Mouse (Mus musculus) left cerebral cortex, postnatal 25 days (tissue): Measurements from ENCODE around the gene Topors. TPM values are rescaled to one million over a fixed set of nuclear protein-coding genes. Genes with fewer than 3 reads are reported as not detected.

Experiments
- DNase-seq, 2 experiments: peaks; one replicate each; pipeline ENCODE4 v3.0.0; 2022; ENCODE audit warnings: low spot score in 2 of 2, mixed read lengths in 1 of 2
- intact Hi-C: fragments of 180-260 bp; cut with DNase I; formaldehyde crosslinking; loops from one replicate; pipeline ENCODE4 v1.15.1; 2025
- total RNA-seq, 2 experiments: library from RNA; stranded (reverse); gene quantifications; 2 replicates each; pipeline ENCODE4 v1.2.3; 2021

Topors gene
- total RNA-seq, 2 experiments from 2014 or later, result 18.7 to 19.1 TPM

GRCm38 (mm10) chr4:40264321-40264720 is 5.3 kb downstream of the Topors start:
- no peak for DNase-seq
- intact Hi-C loops, result no loop called here

DNA sequence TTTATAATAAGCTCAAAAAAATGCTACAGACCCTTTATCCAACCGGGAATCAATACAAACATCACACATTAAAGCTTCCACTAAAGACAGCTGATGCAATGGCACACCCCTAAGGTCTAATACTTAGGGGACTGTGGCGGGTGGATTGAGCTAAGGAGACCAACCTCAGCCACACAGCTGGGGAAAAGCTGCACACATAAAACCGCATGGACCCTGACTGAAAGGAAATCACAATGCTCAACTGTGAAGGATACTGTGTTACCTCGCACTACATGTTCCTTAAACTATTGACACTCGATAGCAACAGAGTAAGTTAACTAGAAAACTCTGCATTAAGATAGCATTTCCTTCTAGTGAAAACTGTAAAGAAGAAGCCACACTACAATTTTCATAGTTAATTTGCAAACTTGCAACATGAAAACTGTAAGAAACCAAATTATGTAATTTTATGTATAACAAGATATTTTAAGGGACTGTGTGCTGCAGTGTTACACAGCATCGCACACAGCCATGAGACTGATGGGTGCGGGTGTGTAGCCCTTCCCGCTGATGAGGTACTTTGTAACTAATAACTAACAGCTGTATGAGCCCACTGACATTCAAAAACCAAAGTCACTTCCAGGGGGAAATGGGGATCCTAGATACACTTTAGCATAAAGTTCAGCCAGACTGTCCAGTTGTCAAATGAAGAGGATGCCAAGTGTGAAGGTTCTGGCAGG is 15.1 kb downstream of the Topors start:
- DNase-seq, result no peak
- intact Hi-C loops, result no loop called here

- intact Hi-C loops, result no loop called here
These were observed 15.9 kb downstream of the Topors start for GRCm38 (mm10) chr4:40253766-40254165.

GRCm38 (mm10) chr4:40250984-40251383 is 18.7 kb downstream of the Topors start:
- intact Hi-C loops, result no loop called here
- no peak for DNase-seq

More at GRCm38 (mm10) chr4:40253766-40254165, 15.9 kb downstream of the Topors start:
- DNase-seq, result no peak

- intact Hi-C loops, result no loop called here
- no peak for DNase-seq
These were observed 25.6 kb downstream of the Topors start for GRCm38 (mm10) chr4:40244035-40244434.

GRCm38 (mm10) chr4:40243006-40243405 is 26.6 kb downstream of the Topors start:
- no peak for DNase-seq
- intact Hi-C loops, result no loop called here

DNA sequence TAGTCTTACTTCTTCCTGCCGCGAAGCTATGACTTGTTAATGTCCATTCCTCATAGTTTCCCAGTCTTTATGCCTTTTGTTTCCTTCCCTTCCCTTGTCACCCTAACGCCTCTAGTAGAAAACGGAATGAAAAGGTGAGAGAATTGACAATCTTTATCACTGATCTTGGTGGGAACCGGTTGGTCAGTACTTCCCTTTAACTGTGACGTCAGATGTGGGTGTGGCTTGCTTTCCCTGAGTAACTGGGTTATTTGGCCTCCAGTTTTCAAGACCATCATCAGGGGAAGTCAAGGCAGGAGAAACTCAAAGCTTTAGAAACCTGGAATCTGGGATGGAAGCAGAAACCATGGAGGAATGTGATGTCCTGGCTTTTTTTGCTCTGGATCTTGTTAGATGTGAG is 27.7 kb downstream of the Topors start:
- no peak for DNase-seq
- intact Hi-C loops, result no loop called here

DNA sequence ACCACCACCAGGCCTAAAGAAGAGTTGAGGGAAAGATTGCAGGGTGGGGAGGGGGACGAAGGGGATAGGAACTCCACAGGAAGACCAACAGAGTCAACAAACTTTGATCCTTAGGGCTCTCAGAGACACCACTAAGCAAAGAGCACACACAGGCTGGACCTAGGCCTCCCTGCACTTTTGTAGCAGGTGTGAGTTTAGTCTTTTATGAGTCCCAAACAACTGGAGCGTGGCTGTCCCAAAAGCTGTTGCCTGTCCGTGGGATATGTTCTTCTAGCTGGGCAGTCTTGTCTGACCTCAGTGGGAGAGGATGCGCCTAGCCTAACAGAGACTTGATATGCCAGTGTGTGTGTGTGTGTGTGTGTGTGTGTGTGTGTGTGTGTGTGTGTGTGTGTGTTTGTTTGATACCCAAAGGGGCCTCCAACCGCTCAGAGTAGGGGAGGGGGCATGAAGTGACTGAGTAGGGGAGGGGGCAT is 29.3 kb downstream of the Topors start:
- intact Hi-C loops, result no loop called here
- no peak for DNase-seq

DNA sequence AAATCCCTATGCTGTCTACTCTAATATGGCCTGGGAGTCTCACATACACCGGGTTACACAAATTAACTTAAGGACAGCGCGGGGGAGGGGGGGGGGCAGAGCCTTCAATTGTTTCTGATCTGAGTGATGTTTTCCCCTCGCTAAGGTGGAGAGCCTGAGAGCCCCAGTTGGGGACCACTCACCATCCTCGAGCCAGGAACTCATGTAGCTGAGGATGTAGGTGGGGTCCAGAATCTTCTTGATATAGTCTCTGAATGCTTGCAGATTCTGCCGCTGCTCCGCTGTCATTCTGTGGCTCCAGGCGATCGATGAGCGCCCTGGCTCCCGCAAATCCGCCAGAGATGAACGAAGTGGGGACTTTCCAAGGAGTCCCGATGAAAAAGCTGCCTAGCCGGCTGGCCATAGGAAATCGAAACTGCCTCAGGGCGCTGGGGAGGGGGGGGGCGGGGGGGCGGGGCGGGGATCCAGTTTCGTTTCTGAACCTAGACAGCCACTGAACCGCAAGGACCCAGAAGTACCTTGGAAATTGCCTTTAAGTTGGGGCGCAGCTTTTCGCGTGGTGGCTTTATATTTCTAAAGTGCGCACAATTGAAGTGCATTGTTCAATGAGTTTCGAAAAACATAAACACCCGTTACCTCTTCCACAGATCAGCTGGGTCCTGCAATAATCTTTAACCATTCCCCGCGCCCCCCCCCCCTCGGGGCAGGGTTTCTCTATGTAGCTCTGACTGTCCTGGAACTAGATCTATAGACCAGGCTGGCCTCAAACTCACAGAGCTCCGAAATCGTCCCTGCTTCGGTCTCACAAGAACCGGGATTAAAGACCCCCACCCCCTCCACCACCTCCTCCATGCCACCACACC is 30.0 kb downstream of the Topors start, which contains the start of gene Ddx58:
Gene Ddx58 (minus strand): TSS at position 420 of the 863 bp plus-strand sequence.
- intact Hi-C loops, result no loop called here
- peak in 1 of 2 experiments; percentile 7 for DNase-seq

DNA sequence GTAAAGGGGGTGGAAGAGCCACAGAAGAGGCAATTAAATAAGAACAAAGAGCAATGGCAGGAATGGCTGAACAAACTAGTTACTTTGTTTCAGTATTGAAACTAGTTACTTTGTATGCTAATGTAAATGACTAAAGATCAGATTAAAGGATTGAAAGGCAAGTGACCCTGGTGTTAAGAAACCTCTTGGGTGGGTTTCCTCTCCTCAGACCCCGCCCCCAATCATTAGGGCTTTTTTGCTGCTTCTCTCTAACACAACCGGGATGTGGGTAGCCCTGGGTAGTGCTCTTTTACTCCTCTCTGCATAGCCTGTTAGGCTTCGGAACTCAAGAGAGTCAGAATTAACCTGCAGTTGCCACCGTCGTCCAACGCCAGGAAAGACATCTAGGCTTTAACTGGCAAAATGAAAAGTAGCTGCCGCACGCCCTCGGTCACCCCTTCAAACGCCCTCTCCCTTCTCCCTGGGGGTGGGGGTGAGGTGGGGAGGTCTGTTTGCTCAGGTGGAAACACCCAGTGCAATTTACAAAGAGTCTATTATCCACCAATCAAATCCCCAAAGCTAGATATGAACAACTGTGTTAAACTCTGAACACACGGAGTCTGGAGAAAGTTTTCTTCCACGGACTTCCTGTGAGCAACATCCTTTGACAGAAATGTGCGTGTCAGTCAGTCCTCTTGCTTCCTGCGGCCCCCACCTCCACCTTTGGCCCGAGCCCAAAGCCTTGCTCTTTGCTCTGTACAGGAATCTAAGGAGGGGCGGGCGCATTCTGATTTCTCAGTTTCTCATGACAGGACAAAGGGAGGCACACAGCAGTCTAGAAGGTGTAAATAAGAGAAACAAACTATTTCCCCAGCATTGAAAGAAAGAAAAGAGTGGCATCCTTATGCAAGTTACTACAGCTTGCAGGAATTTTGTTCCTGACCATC is 30.9 kb downstream of the Topors start:
- DNase-seq, result peak in 1 of 2 experiments; percentile 5
- intact Hi-C loops, result no loop called here

- no peak for DNase-seq
These were observed 32.8 kb downstream of the Topors start for GRCm38 (mm10) chr4:40236829-40237228.

GRCm38 (mm10) chr4:40234256-40234655 is 35.4 kb downstream of the Topors start:
- intact Hi-C loops, result no loop called here
- DNase-seq, result no peak

More at GRCm38 (mm10) chr4:40236829-40237228, 32.8 kb downstream of the Topors start:
- intact Hi-C loops, result loop anchor here (1.0 kb wide), 1 partner anchor 48 kb away; no protein-coding TSS in a partner anchor

DNA sequence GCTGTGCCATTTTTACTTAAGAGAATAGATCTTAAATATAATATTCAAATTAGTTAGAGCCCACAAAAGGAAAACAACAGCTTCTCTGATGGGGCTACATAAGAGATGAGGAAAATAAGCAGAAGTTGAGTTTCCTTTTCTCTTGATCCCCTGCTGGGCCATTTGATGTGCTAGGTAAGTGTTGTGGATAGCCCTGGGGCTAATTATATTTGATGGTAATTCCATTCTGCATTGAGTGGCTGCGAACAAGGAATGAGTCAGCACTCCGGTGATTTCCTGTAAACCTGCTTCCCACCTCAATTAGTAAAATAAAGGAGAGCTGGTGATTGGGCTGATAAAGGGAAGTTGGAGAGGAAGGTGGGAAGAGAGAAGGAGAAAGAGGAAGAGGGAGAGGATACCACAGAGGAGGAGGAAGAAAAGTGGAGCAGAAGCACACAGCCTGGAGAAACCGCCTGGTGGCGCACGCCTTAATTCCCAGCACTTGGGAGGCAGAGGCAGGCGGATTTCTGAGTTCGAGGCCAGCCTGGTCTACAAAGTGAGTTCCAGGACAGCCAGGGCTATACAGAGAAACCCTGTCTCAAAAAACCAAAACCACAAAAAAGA is 36.5 kb downstream of the Topors start:
- intact Hi-C loops, result no loop called here
- no peak for DNase-seq

DNA sequence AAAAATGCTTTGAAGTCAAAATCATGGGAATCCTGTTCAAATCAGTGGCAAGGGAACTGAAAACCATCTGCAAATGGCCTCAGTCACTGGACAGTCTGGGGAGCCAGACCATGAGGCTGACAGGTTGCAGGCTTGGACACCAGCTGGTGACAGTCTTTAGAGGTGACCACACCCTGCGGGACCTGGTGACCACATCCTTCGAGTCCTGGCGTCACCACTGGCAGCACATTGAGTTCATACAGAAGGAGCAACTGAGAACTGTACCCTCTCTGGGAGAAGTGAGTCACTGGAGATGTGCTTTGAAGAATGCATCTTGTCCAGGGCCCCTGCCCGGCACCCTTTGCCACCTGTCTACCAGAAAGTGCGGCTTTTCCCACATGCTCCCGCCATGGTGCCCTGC is 39.9 kb downstream of the Topors start:
- no peak for DNase-seq
- intact Hi-C loops, result no loop called here

- intact Hi-C loops, result no loop called here
- no peak for DNase-seq
These were observed 41.8 kb downstream of the Topors start for GRCm38 (mm10) chr4:40227886-40228285.

DNA sequence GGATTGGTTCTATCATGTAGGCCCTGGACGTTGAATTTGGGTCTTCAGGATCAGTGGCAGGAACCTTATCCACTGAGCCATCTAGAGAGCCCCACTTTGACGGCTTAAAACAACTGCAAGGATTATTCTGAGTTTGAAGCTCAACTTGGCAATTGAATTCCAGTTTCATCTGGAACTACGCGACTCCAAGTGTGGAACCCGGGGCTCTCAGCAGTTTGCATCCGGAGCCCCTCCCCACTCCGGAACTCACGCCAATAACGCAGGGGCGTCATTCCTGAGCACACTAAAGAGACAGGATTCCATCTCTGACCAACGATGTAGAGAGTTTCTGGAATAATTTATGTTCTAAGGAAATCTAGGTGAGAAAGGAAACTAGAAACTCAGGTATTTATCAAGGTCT is 42.5 kb downstream of the Topors start:
- intact Hi-C loops, result no loop called here
- DNase-seq, result no peak

- intact Hi-C loops, result no loop called here
These were observed 43.6 kb downstream of the Topors start for GRCm38 (mm10) chr4:40226095-40226494.

DNA sequence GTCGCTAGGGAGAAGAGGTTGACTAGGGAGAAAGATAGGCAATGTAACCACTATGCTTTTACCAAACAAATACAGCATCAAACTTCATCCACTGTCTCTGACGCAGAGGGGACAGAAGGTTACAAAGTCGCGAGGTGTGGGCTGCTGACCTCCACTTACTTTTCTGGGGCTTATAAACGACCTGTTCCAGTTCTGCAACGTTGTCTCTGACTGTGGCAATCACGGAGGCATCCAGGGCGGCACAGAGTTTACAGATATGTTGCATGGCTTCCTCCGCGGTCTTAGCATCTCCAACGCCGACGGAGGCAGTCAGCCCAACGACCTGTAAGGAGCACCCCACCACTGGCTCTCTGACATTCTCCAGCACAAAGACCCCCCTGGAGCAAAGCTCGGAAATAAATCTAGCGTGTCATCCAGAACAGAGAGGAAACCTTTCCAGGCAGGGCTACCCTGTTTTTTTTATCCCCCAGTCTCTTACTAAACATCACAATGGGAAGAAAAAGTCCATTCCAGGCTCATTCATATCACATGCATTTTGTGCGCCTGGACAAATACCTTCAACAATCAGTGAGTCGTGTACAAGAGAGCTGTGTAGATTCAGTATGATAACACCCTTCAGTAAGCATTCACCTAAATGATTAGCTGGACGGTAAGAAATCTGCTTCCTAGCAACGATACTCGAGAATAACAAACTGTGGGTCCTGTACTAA is 47.6 kb downstream of the Topors start:
- intact Hi-C loops, result no loop called here
- no peak for DNase-seq

More at GRCm38 (mm10) chr4:40226095-40226494, 43.6 kb downstream of the Topors start:
- no peak for DNase-seq
